Mouse (Mus musculus): ENCODE measurements around the gene Mxi1.

The Mxi1 gene

GRCm38 (mm10) chr19:53310348-53310747 is at the start of gene Mxi1:
Mxi1 (plus strand) TSS chr19:53310518.
- DNase-seq (ENCODE audit: low read depth, low spot score): peak; percentile 93

DNA sequence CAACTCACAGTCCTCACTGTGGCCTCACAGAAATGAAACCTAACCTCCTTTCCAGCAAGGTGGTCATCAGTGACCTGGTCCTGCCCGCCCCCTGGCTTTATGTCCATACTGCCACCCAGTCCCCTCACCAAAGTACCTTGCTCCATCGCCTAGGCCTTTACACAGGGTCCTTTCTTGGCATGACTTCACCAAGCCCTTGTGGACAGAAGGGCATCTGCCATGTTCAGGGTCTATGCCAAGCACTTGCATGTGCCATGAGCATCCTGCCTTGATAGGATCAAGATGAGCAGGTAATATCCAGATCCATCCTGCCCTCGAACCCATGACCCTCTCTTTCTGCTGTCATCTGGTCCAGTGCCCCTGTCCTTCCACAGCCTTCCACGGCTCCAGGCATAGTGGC is 49.5 kb upstream of the Mxi1 start:
- no peak for DNase-seq (ENCODE audit: low read depth, low spot score)

DNA sequence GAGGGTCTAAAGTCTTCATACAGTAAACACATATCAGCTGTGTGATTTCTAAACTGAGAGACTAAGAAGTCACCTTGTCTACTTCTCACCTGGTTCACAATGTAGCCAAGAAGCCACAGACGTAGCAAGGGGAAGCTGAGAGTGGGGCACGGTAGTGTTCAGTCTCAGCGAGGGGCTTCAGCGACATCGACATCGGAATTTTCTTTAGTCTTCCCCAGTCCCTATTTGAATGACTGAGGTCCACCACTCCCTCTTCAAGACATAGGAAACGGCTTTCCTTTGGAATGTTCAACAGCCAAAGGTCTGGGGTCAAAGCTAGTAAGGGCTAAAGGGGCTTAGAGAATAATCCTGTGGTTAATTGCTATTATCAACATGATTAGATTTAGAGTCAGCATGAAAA is 48.3 kb upstream of the Mxi1 start:
- peak; percentile 53 for DNase-seq (ENCODE audit: low read depth, low spot score)

GRCm38 (mm10) chr19:53263859-53264733 is 46.2 kb upstream of the Mxi1 start:
- peak; percentile 43 for DNase-seq (ENCODE audit: low read depth, low spot score)

DNA sequence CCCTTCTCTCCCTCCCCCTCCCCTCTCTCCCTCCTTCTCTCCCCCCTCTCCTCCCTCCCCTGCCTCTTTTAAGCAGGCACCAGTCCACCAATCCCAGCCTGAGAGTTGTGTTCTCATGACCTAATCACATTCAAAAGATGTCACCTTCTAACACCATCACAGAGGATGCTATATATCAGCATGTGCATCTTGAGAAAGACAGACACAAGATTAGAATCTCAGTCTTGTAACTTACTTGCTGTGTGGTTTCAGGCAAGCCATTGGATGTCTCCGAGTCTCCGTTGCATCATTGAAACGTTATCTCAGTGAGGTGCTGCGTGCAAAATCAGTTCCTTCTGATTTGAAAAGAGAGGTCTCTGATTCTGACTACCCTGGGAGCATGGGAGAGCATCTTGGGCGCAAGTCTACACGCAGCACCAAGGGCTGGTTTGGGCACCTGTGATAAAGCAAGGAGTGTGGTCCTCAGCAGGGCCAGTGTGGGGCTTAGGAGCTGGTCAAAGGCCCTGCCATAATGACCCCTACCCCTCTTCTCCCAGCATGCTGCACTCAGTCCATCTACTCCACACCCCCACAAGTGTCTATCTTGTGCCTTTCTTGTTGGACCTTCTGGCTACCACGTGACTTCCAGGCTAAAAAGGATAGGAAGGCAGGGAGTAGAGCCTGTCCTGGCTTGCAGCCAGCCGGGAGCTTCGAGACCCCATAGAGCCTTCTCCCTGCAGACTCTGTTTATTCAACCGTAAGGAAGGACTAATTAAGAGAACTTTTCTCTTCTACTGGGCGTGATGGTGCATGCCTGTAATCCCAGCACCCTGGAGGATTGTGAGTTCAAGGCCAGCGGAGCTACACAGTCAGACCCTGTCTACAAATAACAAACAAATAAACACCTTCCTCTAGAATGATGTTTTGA is 45.2 kb upstream of the Mxi1 start:
- DNase-seq (ENCODE audit: low read depth, low spot score): no peak

- DNase-seq (ENCODE audit: low read depth, low spot score): no peak
Observed at GRCm38 (mm10) chr19:53267305-53267704, 43.0 kb upstream of the Mxi1 start.

GRCm38 (mm10) chr19:53273055-53273722 is 37.1 kb upstream of the Mxi1 start:
- DNase-seq (ENCODE audit: low read depth, low spot score): no peak

DNA sequence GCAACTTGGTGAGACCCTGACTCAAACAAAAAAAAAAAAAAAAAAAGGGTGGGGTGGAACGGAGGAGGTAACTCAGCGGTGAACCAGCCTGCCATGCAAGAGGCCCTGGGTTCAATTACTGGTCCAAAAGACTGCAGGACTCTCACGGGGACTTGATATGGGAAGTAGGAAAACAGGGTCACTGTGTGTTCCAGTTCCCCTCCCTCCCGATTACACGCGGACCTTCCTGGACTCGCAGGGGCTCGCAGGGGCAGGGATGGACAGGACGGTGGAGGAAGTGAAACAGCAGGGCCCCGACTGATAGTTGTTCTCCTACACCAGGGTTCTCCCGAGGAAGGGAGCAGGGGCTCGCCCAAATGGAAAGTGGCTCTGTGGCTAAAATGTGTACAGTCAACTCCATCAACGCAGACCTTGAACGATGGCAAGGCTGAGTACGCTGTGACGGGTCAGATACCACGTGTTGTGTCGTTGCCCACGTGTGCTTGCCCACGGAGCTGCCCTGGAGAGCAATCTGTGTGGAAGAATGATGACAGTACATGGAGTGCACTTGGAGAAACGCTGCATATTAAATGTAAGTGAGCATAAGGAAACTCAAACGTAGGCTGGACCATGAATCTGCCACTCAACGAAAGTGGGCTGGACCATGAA is 36.4 kb upstream of the Mxi1 start:
- DNase-seq (ENCODE audit: low read depth, low spot score): no peak

- no peak for DNase-seq (ENCODE audit: low read depth, low spot score)
Observed at GRCm38 (mm10) chr19:53275204-53275603, 35.1 kb upstream of the Mxi1 start.

DNA sequence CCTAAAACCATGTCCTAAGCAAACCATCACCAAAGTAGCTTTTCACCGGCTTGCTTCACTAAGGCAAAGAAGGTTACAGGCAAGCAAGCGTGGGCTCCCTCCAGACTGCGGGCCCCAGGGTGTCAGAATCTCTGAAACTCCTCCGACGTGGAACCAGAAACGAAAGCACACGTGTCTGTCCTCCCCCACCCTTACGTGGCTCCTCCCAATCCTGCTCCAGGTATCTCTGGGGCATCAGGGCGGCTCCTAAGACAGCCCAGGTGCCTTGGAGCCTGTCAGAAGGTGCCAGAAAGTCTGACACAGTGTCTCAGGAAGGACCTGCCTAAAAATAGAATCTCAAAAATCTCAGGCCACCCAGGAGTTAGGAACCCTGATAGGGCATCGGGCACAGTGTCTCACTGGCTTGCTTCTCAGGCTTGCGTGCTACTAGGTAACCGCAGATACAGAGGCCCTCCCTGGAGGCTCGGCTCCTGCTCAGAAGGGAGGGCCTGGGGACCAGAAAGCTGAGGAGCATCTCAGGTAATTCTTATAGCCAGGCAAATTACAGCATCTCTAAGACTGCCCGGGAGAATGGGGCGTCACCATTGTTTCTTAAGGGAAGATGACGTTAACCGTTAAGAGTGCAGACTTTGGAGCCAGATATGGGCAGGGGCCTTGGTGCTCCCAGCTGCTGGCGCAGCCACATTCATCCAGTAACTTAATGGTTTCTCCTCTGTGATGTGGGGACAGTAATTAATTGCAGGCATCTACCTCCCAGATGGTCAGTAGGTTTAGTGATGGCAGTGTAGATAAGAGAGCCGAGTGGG is 33.2 kb upstream of the Mxi1 start:
- no peak for DNase-seq (ENCODE audit: low read depth, low spot score)

DNA sequence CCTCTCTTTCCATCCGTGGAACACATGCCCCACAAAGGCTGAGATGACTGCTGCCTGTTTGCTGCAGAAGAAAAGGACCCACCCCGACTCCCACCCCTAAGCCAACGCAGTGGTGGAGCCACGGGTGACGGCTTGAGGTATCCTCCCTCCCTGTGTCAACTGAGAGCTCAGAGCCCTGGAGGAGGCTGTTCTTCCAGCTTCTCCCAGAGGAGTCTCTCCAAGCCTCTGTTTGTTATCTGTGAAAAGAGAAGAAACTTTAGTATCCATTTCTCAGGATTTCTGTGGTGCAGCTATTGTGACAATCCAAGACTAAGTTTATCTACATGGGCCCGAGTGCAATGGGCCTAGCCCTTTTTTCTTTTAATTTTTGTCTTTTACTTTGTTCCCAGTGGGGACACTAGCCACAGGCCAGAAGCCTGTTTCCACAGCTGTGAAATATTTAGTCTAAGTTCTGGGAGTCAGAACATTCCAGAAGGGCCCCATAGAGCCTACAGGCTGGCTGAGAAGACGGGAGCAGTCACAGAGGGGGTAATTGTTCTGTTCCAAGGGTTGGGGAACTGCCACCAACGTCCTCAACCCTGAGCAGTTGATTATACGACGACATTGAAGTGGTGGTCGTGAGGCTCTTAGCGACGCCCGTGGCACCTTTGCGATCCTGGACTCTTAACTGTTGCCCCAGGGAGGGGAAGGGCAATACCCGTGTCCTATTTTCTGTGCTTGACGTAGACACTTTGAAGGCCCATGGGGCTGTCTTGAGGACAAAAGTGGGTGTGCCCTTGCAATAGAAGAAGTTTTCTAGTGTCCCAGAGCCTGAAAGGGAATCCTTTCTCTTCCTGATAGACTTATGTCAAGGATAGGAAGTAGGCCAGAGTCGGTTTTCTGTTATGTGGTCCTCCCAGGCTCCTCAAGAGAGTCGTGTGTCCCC is 31.6 kb upstream of the Mxi1 start:
- no peak for DNase-seq (ENCODE audit: low read depth, low spot score)

DNA sequence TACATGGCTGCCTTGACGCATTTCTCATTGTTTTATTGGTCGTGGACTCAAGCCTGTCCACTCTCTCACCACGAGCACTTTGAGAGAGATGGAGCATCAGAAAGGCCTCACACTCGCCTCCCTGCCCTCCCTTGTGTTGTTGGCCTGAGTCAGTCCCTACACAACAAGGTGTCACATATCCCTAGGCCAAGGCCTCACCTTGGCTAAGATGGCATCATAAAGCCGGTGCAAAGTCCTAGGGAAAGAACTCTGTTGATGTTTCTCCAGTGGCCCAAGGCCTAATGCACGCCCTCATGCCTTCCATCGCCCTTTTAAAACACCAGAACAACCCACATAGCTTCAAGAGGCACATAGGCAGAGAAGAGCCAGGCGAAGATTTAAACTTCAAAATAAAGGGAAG is 30.1 kb upstream of the Mxi1 start:
- no peak for DNase-seq (ENCODE audit: low read depth, low spot score)

GRCm38 (mm10) chr19:53282571-53282970 is 27.7 kb upstream of the Mxi1 start:
- no peak for DNase-seq (ENCODE audit: low read depth, low spot score)

GRCm38 (mm10) chr19:53283742-53284141 is 26.6 kb upstream of the Mxi1 start:
- peak; percentile 44 for DNase-seq (ENCODE audit: low read depth, low spot score)

DNA sequence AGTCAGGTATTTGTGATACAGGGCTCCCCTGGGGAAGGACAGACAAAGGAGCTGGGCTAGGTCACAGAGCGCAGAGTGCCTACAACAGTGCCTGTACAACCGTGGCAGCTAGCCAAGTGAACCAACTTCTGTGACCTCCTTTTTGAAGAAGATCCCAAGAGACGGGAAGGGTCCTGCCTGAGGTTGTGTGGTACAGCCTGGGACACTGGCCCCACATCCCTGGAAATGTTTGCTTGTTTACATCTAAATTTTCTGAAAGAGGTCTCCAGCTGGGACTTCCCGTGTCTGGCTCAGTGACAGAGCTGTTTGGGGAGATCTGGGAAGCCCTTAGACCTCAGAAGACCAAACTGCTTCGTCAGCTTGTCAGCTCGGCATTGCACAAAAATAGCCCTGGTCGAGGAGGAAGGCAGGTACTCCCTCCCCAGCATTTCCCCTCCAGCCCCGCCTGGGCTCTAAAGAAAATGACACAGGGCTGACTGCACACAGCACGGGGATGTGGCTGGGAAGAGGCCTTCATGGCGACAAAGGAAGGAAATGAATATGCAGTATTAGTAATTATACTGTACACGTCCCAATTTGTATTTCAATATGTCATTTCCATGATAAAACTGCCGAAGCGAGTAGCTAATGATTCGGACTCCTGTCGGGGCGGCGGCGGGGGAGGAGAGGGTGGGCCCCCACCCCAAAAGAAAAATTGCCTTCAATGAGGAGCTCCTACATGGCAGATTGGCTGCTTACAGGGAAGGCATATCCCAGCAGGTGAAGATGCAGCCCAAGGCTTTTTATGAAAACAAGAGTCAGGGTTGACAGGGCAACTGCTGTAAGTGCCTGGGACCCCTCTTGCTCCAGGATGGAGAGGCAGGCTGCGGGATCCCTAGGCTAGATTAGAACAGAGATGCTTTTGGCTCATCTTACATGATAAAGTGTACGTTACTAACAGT is 25.8 kb upstream of the Mxi1 start:
- DNase-seq (ENCODE audit: low read depth, low spot score): peak; percentile 51

- peak; percentile 72 for DNase-seq (ENCODE audit: low read depth, low spot score)
Observed at GRCm38 (mm10) chr19:53296331-53297254, 13.7 kb upstream of the Mxi1 start.

DNA sequence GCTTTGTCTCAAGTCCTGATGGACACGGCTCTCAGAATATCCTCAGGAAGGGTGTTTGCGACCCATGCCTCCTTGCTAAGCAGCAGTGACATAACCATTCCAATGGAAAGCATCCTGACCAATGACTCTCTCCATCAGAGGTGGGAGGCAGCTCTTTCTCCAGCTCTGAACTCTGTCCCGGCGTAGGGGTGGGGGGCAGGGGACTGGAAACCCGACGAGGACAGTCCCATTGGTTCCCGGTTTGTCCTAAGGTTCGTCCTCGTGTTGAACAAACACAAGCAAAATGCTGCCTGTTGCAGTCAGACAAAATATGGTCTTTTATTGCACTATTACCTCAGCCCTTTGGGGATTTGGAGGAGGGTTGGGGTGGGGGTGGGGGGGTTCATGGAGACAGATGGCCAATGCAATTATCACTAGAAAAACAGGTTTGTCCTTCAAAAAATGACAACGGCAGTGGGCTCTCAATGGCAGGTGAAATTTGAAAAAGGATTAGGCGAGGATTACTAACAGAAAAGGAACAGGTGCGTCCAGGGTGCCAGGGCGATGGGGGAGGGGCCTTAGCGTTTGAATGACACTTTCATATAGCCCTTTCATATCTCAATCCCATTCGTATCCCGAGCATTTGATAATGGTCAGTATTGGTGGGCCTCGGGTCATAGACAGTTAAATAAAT is 11.0 kb upstream of the Mxi1 start:
- no peak for DNase-seq (ENCODE audit: low read depth, low spot score)
